Mouse (Mus musculus) midbrain, embryonic 10.5 days (tissue): Measurements from ENCODE around the gene Tbc1d16. TPM values are rescaled to one million over a fixed set of nuclear protein-coding genes. Genes with fewer than 3 reads are reported as not detected.

ENCODE experiments used
- DNase-seq: peaks from one replicate; pipeline ENCODE4 v3.0.0-alpha.2; 2017; ENCODE audit warnings: low spot score
- H3K27ac ChIP-seq: fragments of 300-500 bp; sonication (generic); replicated peaks from 2 replicates; pipeline ENCODE4 v1.5.1; 2016; ENCODE audit warnings: mild to moderate bottlenecking
- H3K27me3 ChIP-seq: fragments of 300-500 bp; sonication (generic); 2 replicates; pipeline ENCODE4 v1.6.1; 2016; ENCODE audit warnings: low read depth, mild to moderate bottlenecking; ENCODE audit not compliant: poor library complexity, severe bottlenecking
- H3K36me3 ChIP-seq: fragments of 300-500 bp; sonication (generic); 2 replicates; pipeline ENCODE4 v1.6.1; 2016; ENCODE audit warnings: mild to moderate bottlenecking, moderate library complexity
- H3K4me1 ChIP-seq: fragments of 300-500 bp; sonication (generic); 2 replicates; pipeline ENCODE4 v1.6.1; 2016
- H3K4me3 ChIP-seq: fragments of 300-500 bp; sonication (generic); 2 replicates; pipeline ENCODE4 v1.5.1; 2016; ENCODE audit warnings: mild to moderate bottlenecking, moderate library complexity
- H3K9me3 ChIP-seq: fragments of 300-500 bp; sonication (generic); replicated peaks from 2 replicates; pipeline ENCODE4 v1.6.1; 2016; ENCODE audit warnings: mild to moderate bottlenecking
- WGBS: fragments of 180-500 bp; shearing (Covaris S2); methylation state at CpG from one replicate; pipeline ENCODE4 v1.1.7; 2016; 5-methylcytosine and 5-hydroxymethylcytosine counted together
- polyA plus RNA-seq: library from polyadenylated mRNA; unstranded; fragments of >200 nt; fragmentation: Nextera tagmentation; extraction: Ambion mirVana; gene quantifications from 2 replicates; pipeline ENCODE4 v1.2.1, GENCODE M21; 2016

Gene Tbc1d16
- polyA plus RNA-seq, 1 experiment from 2014 or later, result 27.0 TPM

GRCm38 (mm10) chr11:119213166-119213885 lies 15.0 kb downstream of the Tbc1d16 start:
- peaks cover 42% of the 10 kb centered on the region for H3K36me3 ChIP-seq
- no peak for DNase-seq
- peaks cover 64% of the 10 kb centered on the region for H3K4me1 ChIP-seq
- H3K27ac ChIP-seq, result no peak overlapping the region
- H3K27me3 ChIP-seq, result 0 out of 2 replicates have a peak, but pooled peaks cover 4% of the 10 kb centered on the region
- H3K4me3 ChIP-seq, result no peak overlapping the region
- no peaks in the 10 kb centered on the region for H3K9me3 ChIP-seq
- WGBS, result 64% methylated on average over 19 of the region's 19 CpGs

DNA sequence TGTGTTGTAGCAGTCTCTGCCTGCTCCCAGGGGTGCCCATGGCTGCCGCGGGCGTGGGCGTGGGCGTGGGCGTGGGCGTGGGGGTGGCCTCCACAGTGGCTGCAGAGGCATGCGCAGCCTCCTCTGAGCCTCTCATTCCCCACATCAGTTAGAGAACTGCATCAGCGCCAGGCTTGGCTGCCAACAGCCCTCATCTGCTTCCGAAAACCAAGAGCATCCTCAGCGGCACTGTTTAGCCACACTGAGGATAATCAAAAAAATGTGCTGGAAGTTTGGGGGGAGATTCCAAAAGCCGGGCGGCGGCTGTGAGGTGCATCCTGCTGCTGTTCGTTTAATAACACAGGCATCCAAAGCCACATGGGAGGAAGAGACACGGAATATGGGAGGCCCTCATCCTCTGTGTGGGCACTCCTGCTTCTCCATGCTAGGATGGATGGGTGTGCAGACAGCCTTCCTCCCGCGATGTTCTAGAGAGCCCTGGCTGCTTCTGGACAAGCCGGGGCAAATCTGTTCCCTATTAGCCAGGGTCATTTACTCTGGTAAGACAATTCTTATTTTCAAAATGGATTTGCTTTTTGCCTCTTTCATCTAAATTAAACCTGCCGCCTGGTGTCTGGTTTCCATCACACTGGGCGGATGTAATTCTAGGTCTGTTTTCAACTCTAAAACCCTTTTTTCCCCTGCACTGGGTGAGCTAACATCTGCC lies 16.5 kb downstream of the Tbc1d16 start:
- no peak for DNase-seq
- Histone ChIP-seq H3K4me1 (peaks cover 55% of the 10 kb centered on the region), H3K27me3 (no peaks in the 10 kb centered on the region), H3K9me3 (no peaks in the 10 kb centered on the region), H3K36me3 (peaks cover 47% of the 10 kb centered on the region), H3K27ac (no peak overlapping the region; the same call in 1 of the 2 replicates), H3K4me3 (no peak overlapping the region)
- WGBS, result 85% methylated on average over 21 of the region's 21 CpGs

GRCm38 (mm10) chr11:119210321-119211100 lies 17.8 kb downstream of the Tbc1d16 start:
- peaks cover 42% of the 10 kb centered on the region for H3K4me1 ChIP-seq

GRCm38 (mm10) chr11:119209371-119210025 lies 18.8 kb downstream of the Tbc1d16 start:
- H3K36me3 ChIP-seq, result peaks cover 66% of the 10 kb centered on the region
- no peak overlapping the region for H3K4me3 ChIP-seq
- 91% methylated on average over 10 of the region's 10 CpGs for whole genome bisulfite sequencing
- H3K27ac ChIP-seq, result no peak overlapping the region; the same call in 1 of the 2 replicates
- H3K9me3 ChIP-seq, result no peaks in the 10 kb centered on the region
- no peaks in the 10 kb centered on the region for H3K27me3 ChIP-seq
- no peak for DNase-seq
- H3K4me1 ChIP-seq, result peaks cover 32% of the 10 kb centered on the region

More at GRCm38 (mm10) chr11:119210321-119211100, 17.8 kb downstream of the Tbc1d16 start:
- H3K27me3 ChIP-seq, result no peaks in the 10 kb centered on the region
- no peak for DNase-seq
- WGBS, result 54% methylated on average over 32 of the region's 32 CpGs
- peak overlapping the region; percentile 18; the same call in 1 of the 2 replicates for H3K4me3 ChIP-seq
- peak overlapping the region; percentile 46; the same call in 1 of the 2 replicates for H3K27ac ChIP-seq
- no peaks in the 10 kb centered on the region for H3K9me3 ChIP-seq
- peaks cover 56% of the 10 kb centered on the region for H3K36me3 ChIP-seq

- H3K27me3 ChIP-seq, result no peaks in the 10 kb centered on the region
- H3K36me3 ChIP-seq, result peaks cover 72% of the 10 kb centered on the region
- no peaks in the 10 kb centered on the region for H3K9me3 ChIP-seq
- H3K27ac ChIP-seq, result no peak overlapping the region; the same call in 1 of the 2 replicates
- H3K4me1 ChIP-seq, result peaks cover 26% of the 10 kb centered on the region
- no peak overlapping the region for H3K4me3 ChIP-seq
- DNase-seq, result no peak
- WGBS, result 97% methylated on average over 20 of the region's 20 CpGs
Measured at GRCm38 (mm10) chr11:119208870-119209370, 19.4 kb downstream of the Tbc1d16 start.

DNA sequence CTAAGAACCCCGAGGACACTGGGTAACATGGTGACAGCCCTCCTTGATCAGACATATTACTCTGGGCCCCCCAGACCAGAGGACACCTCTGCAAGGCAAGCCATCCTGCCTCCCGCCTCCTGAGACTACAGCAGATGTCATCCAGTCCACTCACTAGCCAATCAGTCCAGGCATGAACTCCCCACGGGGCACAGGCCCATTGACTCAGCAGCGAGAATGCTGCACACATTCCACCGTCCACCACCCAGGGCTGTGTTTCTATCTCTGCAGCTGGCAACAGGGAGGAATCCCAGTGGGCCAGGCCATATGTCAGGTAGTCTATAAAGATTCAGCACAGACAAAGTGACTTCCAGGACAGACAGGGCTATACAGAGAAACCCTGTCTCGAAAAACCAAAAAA lies 20.3 kb downstream of the Tbc1d16 start:
- H3K4me1 ChIP-seq, result peaks cover 17% of the 10 kb centered on the region
- no peak overlapping the region for H3K27ac ChIP-seq
- no peaks in the 10 kb centered on the region for H3K27me3 ChIP-seq
- no peaks in the 10 kb centered on the region for H3K9me3 ChIP-seq
- peaks cover 81% of the 10 kb centered on the region for H3K36me3 ChIP-seq
- WGBS, result 77% methylated on average over 6 of the region's 6 CpGs
- no peak for DNase-seq
- no peak overlapping the region for H3K4me3 ChIP-seq

GRCm38 (mm10) chr11:119206562-119206961 lies 21.7 kb downstream of the Tbc1d16 start:
- 39% methylated on average over 5 of the region's 5 CpGs for WGBS
- no peaks in the 10 kb centered on the region for H3K9me3 ChIP-seq
- peaks cover 16% of the 10 kb centered on the region for H3K4me1 ChIP-seq
- H3K27me3 ChIP-seq, result no peaks in the 10 kb centered on the region
- no peak overlapping the region for H3K4me3 ChIP-seq
- no peak overlapping the region for H3K27ac ChIP-seq
- H3K36me3 ChIP-seq, result peaks cover 92% of the 10 kb centered on the region
- peak; percentile 73 for DNase-seq

GRCm38 (mm10) chr11:119205738-119206137 lies 22.6 kb downstream of the Tbc1d16 start:
- H3K27me3 ChIP-seq, result no peaks in the 10 kb centered on the region
- H3K4me1 ChIP-seq, result peaks cover 14% of the 10 kb centered on the region
- DNase-seq, result no peak
- H3K36me3 ChIP-seq, result peaks cover 96% of the 10 kb centered on the region
- no peaks in the 10 kb centered on the region for H3K9me3 ChIP-seq
- H3K4me3 ChIP-seq, result no peak overlapping the region
- H3K27ac ChIP-seq, result no peak overlapping the region
- 88% methylated on average over 10 of the region's 10 CpGs for WGBS

DNA sequence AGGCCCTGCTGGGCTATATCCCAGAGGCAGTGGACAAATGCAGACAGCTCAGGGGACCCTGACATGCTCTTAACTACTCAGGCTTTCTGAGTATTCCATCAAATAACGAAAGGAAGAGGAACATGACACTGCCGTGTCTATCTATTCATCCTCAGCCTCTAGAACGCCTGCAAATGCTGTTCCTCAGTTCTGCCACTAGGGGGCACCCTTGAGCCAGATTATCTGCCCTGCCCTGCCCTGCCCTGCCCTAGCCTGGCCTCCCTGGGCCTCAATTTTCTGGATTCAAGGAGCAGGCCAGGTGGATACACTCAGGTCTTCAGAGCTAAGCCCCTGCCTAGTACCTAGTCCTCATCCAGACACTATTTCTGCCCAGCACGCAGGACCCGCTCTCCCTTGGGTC lies 24.9 kb downstream of the Tbc1d16 start:
- peaks cover 96% of the 10 kb centered on the region for H3K36me3 ChIP-seq
- 49% methylated on average over 5 of the region's 5 CpGs for WGBS

DNA sequence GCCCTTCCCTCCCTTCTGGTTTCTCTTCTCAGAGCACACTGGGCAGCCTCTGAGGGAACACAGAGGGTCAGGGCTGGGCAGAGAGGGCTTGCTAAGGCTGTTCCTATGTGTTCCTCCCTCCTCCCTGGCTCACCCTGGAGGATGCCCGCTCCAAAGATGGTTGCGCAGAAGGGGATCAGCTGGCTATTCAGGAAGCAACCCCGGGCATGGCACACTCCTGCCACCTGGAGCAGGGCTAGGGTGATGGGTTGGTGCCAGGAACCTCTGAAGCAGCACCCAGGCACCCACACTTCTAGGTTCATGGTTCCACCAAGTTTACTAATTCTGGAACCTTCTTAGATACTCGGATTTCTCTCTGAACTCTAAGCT lies 29.1 kb downstream of the Tbc1d16 start:
- Histone ChIP-seq H3K27ac (no peak overlapping the region), H3K27me3 (no peaks in the 10 kb centered on the region), H3K4me3 (no peak overlapping the region), H3K36me3 (peaks cover 88% of the 10 kb centered on the region), H3K4me1 (peaks cover 6% of the 10 kb centered on the region), H3K9me3 (no peaks in the 10 kb centered on the region)
- 82% methylated on average over 4 of the region's 4 CpGs for WGBS
- DNase-seq, result no peak

More for the DNA sequence above, 24.9 kb downstream of the Tbc1d16 start:
- H3K27me3 ChIP-seq, result no peaks in the 10 kb centered on the region
- peaks cover 6% of the 10 kb centered on the region for H3K4me1 ChIP-seq
- no peak overlapping the region for H3K4me3 ChIP-seq
- no peaks in the 10 kb centered on the region for H3K9me3 ChIP-seq
- no peak overlapping the region for H3K27ac ChIP-seq
- DNase-seq, result peak; percentile 62

DNA sequence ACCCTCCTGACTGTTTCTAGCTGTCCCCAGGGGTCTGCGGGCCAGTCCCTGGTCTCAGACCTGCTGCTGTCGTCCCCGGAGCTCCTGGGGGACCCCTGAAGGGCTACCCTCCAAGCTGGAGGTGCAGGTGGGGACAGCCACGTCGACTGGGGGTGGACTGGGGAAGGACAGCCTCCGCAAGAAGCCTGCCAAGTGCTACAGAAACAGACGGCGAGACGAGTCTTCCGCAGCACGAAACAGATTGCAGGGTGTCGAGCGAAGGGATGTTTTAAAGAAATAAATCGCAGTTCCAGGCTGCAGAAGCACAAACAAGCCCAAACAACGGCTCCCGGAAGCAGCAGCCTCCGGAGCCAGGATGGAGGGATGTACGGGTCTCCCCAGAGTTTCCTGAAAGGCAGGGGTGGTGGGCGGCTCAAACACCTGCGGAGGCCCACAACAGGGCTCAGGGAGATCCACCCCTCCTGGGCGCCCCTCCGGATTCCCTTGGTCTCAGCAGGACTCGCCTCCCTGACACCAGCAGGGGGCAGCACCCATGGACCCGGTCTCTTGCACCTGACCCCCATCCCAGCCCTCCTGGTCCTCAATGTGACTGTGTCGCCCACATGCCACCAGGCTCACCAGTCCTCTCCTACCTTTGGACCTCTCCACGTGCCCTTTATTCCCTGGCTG lies 29.6 kb downstream of the Tbc1d16 start:
- no peak overlapping the region for H3K4me3 ChIP-seq
- H3K9me3 ChIP-seq, result no peaks in the 10 kb centered on the region
- H3K36me3 ChIP-seq, result peaks cover 83% of the 10 kb centered on the region
- no peaks in the 10 kb centered on the region for H3K27me3 ChIP-seq
- DNase-seq, result no peak
- no peak overlapping the region for H3K27ac ChIP-seq
- H3K4me1 ChIP-seq, result peaks cover 6% of the 10 kb centered on the region
- WGBS, result 60% methylated on average over 26 of the region's 26 CpGs
